Mouse (Mus musculus) cerebellum, postnatal 25 days (tissue): Measurements from ENCODE around the gene Yif1a.

ENCODE experiments used
- DNase-seq, 2 experiments: peaks; one replicate each; pipeline ENCODE4 v3.0.0; 2021; ENCODE audit warnings: mixed read lengths in 2 of 2

Gene Yif1a

GRCm38 (mm10) chr19:5087884-5088728 is at the start of gene Yif1a:
Gene Yif1a, plus strand, starts transcription at chr19:5088538.
- DNase-seq: peak; percentile 90 to 93

GRCm38 (mm10) chr19:5038709-5039156 is 49.6 kb upstream of the Yif1a start, which contains the start of the genes B4gat1 and AC124502.3:
Gene B4gat1, plus strand, starts transcription at chr19:5038826.
Gene AC124502.3, plus strand, starts transcription at chr19:5038891.
- DNase-seq: peak; percentile 96 to 98

GRCm38 (mm10) chr19:5039301-5040114 is 48.8 kb upstream of the Yif1a start:
- peak in 1 of 2 experiments; percentile 64 for DNase-seq

GRCm38 (mm10) chr19:5040862-5041523 is 47.3 kb upstream of the Yif1a start, which contains the start of gene Brms1:
Gene Brms1, plus strand, starts transcription at chr19:5041354.
- peak; percentile 90 to 94 for DNase-seq

- DNase-seq: no peak
Observed at GRCm38 (mm10) chr19:5041588-5041987, 46.8 kb upstream of the Yif1a start.

GRCm38 (mm10) chr19:5045531-5045930 is 42.8 kb upstream of the Yif1a start:
- DNase-seq: peak in 1 of 2 experiments; percentile 40

- DNase-seq: peak in 1 of 2 experiments; percentile 42
Observed at GRCm38 (mm10) chr19:5048138-5049056, 39.9 kb upstream of the Yif1a start.

GRCm38 (mm10) chr19:5049325-5049724 is 39.0 kb upstream of the Yif1a start:
- DNase-seq: no peak

- DNase-seq: peak in 1 of 2 experiments; percentile 60
Observed at GRCm38 (mm10) chr19:5050047-5050905, 38.1 kb upstream of the Yif1a start, which contains the start of gene Rin1. Gene Rin1, plus strand, starts transcription at chr19:5050481.

- peak in 1 of 2 experiments; percentile 36 for DNase-seq
Observed at GRCm38 (mm10) chr19:5051031-5051430, 37.3 kb upstream of the Yif1a start.

GRCm38 (mm10) chr19:5051515-5051914 is 36.8 kb upstream of the Yif1a start:
- DNase-seq: peak; percentile 40

GRCm38 (mm10) chr19:5052166-5052822 is 36.0 kb upstream of the Yif1a start:
- DNase-seq: peak; percentile 54 to 63

GRCm38 (mm10) chr19:5052853-5053252 is 35.5 kb upstream of the Yif1a start:
- DNase-seq: peak; percentile 75 to 82

- peak; percentile 76 to 88 for DNase-seq
Observed at GRCm38 (mm10) chr19:5053909-5054308, 34.4 kb upstream of the Yif1a start.

GRCm38 (mm10) chr19:5056251-5056650 is 32.1 kb upstream of the Yif1a start:
- DNase-seq: peak in 1 of 2 experiments; percentile 53

GRCm38 (mm10) chr19:5057876-5058775 is 30.2 kb upstream of the Yif1a start:
- no peak for DNase-seq

GRCm38 (mm10) chr19:5058801-5059771 is 29.3 kb upstream of the Yif1a start:
- no peak for DNase-seq
